Mouse (Mus musculus) testis, postnatal 10 days (tissue): ENCODE measurements around the gene Txndc17.
A peak's percentile ranks its signal among the peaks of the same experiment; 100 is the strongest.

Source experiments
- DNase-seq: peaks from one replicate; pipeline ENCODE4 v3.0.0; 2021; ENCODE audit warnings: low spot score

Txndc17 gene

GRCm38 (mm10) chr11:72223414-72223813 lies 16.1 kb downstream of the Txndc17 start:
- DNase-seq = no peak

GRCm38 (mm10) chr11:72224865-72225264 lies 17.5 kb downstream of the Txndc17 start:
- DNase-seq = peak; percentile 89

DNA sequence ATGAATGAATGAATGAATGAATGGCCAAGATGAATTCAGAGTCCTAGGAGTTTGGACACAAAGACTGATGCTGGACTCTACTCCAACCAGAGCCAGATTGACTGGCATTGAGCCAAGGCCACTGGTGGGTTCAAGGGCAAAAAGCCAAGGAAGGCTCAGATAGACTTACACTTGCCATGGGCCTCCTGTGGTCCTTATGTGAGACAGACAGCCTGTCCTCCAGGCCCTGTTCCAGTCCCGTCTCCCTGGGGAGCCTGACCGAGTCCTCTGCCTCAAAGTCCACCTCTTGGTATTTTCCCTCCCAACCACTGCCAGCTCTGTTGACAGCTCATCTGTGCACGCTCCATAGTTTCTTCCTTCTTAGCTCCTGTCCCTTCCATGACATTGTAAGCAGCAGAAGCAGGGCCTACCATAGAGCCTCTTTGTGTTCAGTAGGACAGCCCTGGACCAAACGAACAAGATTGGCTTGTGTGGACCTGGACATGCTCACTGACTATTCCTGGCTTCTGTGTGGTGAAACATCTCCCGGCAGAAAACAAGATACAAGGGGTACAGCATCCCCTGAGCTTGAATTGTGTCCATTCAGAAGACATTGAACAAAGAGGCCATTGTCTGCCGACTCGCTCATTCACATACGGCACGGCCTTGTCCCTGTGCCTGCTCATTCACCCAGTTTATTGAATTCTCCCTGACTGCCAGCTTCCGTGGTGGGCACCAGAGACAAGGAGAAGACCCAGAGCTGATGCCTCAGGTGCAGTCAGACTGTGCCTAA lies 18.9 kb downstream of the Txndc17 start:
- peak; percentile 47 for DNase-seq

- no peak for DNase-seq
These were observed 19.6 kb downstream of the Txndc17 start for GRCm38 (mm10) chr11:72226901-72227300.

DNA sequence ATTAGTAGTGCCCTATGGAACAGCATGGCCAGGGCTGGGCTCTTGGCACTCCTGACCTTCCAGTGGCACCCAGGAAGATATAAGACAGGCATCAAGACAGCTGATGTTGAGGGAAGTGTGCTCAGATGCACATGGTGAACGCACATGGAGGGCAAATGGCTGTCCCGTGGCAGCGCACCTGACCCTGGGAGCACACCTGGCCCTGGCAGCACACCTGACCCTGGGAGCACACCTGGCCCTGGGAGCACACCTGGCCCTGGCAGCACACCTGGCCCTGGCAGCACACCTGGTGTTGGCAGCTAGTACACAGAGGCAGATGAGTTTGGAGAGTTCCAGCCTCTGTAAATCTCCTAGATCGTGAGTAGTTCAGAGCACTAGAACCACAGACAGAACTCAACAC lies 21.2 kb downstream of the Txndc17 start:
- no peak for DNase-seq

DNA sequence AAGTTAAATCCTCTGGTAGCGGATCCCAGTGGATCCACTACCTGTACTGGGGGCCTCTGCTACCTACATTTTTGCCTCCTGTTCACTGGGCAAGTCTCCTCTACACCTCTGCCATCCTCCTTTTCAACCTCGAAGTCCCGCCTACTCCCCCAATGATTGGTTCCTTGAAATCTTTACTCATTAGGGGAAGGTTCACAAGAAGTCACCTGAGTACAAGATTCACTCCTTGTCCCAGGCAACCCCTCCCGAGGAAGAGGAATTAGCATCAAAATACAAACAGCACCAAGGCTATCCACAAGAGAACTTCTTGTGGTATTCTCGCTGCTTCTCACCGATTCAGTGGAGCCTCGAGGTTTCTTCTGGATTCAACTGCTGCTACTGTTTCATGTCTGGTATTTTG lies 24.7 kb downstream of the Txndc17 start:
- DNase-seq = no peak

DNA sequence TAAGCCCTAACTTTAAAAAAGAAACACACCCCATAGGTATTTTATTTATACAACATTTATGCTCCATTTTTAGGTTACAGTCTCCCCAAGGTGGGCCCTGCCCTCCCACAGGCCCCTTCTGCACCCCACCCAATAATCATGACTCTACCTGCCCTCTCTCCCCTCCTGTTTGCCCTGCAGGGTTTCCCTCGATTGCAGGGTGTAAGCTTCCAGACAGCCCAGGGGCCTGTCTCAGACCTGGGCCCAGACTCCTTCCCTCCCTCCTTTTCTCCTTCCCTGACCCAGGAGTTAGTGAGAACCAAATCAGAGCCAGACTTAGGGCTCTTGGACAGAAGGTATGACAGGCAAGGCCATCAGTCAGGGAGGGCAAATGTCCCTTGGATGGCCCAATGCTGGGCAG lies 25.6 kb downstream of the Txndc17 start:
- DNase-seq = no peak

DNA sequence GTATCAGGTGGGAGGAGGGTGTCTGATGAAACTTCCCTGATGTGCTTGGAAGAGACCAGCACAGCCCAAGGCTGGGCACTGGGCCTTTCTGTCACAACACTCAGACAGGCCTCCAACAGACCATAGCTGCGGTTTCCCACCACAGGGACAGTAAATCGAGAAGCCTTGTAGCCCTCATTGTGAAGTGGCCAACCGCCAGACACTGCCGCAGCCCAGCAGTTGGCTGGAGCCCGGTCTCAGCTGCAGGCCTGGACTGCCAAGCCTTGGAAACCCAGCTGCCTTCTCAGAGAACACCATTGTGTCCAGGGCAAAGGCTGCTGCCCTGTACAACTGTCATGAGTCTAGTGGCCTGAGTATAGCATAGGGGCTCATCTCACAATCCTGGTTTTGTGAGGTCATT lies 26.7 kb downstream of the Txndc17 start:
- DNase-seq = no peak

DNA sequence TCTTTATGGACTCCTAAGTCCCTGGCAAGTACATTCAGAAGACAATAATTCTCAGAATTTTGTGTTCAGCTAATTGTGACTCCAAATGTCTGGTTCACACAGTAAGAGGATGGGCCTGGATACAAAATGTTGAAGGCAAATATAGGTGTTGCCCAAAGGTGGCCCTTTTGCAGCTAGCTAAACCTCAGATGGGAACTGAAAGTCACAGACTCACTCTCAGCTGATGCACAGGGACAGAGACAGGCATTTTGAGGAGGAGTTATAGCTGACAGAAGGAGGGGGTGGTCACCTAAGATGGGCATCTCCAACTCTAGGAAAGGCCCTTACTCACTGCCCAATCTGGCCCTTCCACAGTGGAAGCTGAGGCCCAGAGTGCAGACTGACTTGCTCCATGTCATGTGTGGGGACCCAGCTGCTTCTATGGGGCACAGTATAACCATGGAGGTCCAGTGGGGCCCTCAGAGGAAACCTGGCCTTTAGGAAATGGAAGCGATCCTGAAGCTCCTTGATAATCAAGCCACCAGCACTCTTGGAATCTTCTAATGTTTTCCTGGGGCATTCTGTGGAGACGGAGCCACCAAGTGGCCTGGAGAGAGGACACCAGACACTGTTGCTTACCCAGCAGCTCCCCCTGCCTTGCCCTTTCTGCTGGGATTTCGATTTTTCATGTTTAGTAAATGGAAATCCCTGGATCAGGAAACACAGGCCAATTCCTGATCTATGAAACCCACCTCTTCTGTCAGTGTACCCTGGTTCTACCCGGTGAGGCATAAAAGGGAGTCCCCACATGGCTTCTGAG lies 32.9 kb downstream of the Txndc17 start:
- DNase-seq = no peak

DNA sequence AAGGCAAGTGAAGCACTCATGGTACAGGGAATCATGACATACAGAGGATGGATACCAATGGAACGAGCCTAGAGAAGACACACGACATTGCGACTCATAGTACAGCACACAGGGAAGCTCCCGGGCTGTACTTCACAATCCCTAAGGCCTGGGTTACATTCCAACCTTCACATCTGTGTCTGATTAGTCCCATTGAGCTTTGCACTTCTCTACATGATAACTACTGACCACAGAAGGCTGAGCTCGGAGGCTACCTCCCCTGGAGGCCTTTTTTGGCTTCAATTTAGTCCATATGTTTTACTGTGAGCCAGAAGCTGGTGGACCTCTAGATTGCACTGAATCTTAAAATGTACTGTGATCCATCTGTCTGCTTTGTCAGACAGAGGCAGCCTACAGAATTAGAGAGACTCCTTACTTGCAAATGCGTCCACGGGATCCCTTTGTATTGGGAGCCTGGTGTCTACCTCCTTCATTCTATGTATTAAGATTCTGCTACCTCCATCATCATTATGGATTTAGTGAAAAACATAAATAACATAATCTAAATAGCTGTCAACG lies 37.9 kb downstream of the Txndc17 start:
- no peak for DNase-seq

- DNase-seq = no peak
These were observed 48.3 kb downstream of the Txndc17 start for GRCm38 (mm10) chr11:72255629-72256028.

GRCm38 (mm10) chr11:72256441-72256840 lies 49.1 kb downstream of the Txndc17 start:
- DNase-seq = no peak
